Mouse (Mus musculus) CH12.LX (cell line): ENCODE results near the gene Ppp1r16b. TPM values are rescaled to one million over a fixed set of nuclear protein-coding genes. Genes with fewer than 3 reads are reported as not detected.
A peak's percentile ranks its signal among the peaks of the same experiment; 100 is the strongest.

Source experiments
- DNase-seq: peaks from one replicate; pipeline ENCODE4 v3.0.0-alpha.2; 2013; ENCODE audit errors: extremely low read depth
- H3K27ac ChIP-seq: 2 replicates; pipeline ENCODE4 v1.5.1; 2012; ENCODE audit warnings: low read depth, mild to moderate bottlenecking, control low read depth, moderate library complexity; ENCODE audit not compliant: insufficient read depth
- H3K27me3 ChIP-seq: replicated peaks from 2 replicates; pipeline ENCODE3; 2012; ENCODE audit warnings: inconsistent platforms
- H3K36me3 ChIP-seq, 2 experiments: replicated peaks in 1 of 2; 2 replicates each; pipeline versions ENCODE3 to v1.6.1; 2012; ENCODE audit warnings: inconsistent platforms in 1 of 2, low read length in 1 of 2, mild to moderate bottlenecking in 1 of 2, mixed read lengths in 1 of 2, moderate library complexity in 1 of 2; ENCODE audit not compliant: control insufficient read depth in 1 of 2, insufficient read depth in 1 of 2
- H3K4me1 ChIP-seq, 2 experiments: 2 replicates each; pipeline ENCODE4 v1.6.1; 2012; ENCODE audit warnings: inconsistent platforms in 1 of 2, moderate library complexity in 1 of 2; ENCODE audit not compliant: insufficient read depth in 2 of 2, control insufficient read depth in 1 of 2
- H3K4me2 ChIP-seq: 2 replicates; pipeline ENCODE4 v1.6.1; 2012; ENCODE audit warnings: low read depth, mild to moderate bottlenecking, control low read depth; ENCODE audit not compliant: poor library complexity, insufficient read depth, severe bottlenecking
- H3K4me3 ChIP-seq, 3 experiments: fragments of 150-350 bp in 1 of 3; sonication (generic) in 1 of 3; replicated peaks in 1 of 3; 2 replicates each; pipeline versions ENCODE3 to v1.5.1; 2011 to 2012; ENCODE audit warnings: low read depth in 2 of 3, low read length in 2 of 3, mild to moderate bottlenecking in 2 of 3, moderate library complexity in 2 of 3, control low read depth in 1 of 3, improper control_type of control experiment in 1 of 3, inconsistent platforms in 1 of 3, mixed read lengths in 1 of 3; ENCODE audit not compliant: poor library complexity in 1 of 3
- H3K79me2 ChIP-seq: replicated peaks from 2 replicates; pipeline ENCODE4 v1.6.1; 2012; ENCODE audit warnings: mild to moderate bottlenecking, moderate library complexity; ENCODE audit not compliant: control insufficient read depth, poor library complexity, insufficient read depth, severe bottlenecking; ENCODE audit errors: extremely low read depth
- H3K9ac ChIP-seq: 2 replicates; pipeline ENCODE4 v1.6.1; 2012; ENCODE audit warnings: low read depth, mild to moderate bottlenecking, control low read depth, moderate library complexity; ENCODE audit not compliant: insufficient read depth
- H3K9me3 ChIP-seq: replicated peaks from 2 replicates; pipeline ENCODE3; 2012; ENCODE audit warnings: low read length, inconsistent platforms, mixed read lengths
- BHLHE40 ChIP-seq: IDR thresholded peaks from 2 replicates; pipeline ENCODE4 v1.6.1; 2011; ENCODE audit warnings: mild to moderate bottlenecking, low read depth, low read length, improper control_type of control experiment
- CHD1 ChIP-seq: IDR thresholded peaks from 2 replicates; pipeline ENCODE4 v1.6.1; 2012; ENCODE audit warnings: low read depth, low read length, improper control_type of control experiment, inconsistent platforms
- CHD2 ChIP-seq: IDR thresholded peaks from 2 replicates; pipeline ENCODE4 v1.6.1; 2011; ENCODE audit warnings: low read length, improper control_type of control experiment
- CTCF ChIP-seq, 2 experiments: IDR thresholded peaks in 1 of 2; conservative IDR thresholded peaks in 1 of 2; 2 replicates each; pipeline ENCODE4 v1.5.1; 2011 to 2012; ENCODE audit warnings: low read depth in 2 of 2, low read length in 2 of 2, improper control_type of control experiment in 1 of 2, inconsistent platforms in 1 of 2, mild to moderate bottlenecking in 1 of 2, moderate library complexity in 1 of 2
- E2F4 ChIP-seq: IDR thresholded peaks from 2 replicates; pipeline ENCODE4 v1.6.1; 2011; ENCODE audit warnings: low read depth, low read length, improper control_type of control experiment; ENCODE audit not compliant: insufficient replicate concordance
- ELF1 ChIP-seq: IDR thresholded peaks from 2 replicates; pipeline ENCODE4 v1.6.1; 2014; ENCODE audit warnings: low read depth, mild to moderate bottlenecking, inconsistent platforms, low read length, improper control_type of control experiment
- EP300 ChIP-seq: IDR thresholded peaks from 2 replicates; pipeline ENCODE4 v1.6.1; 2011; ENCODE audit warnings: low read length, improper control_type of control experiment
- GABPA ChIP-seq: IDR thresholded peaks from 2 replicates; pipeline ENCODE4 v1.6.1; 2012; ENCODE audit warnings: low read depth, low read length, improper control_type of control experiment, inconsistent platforms; ENCODE audit not compliant: insufficient replicate concordance
- HCFC1 ChIP-seq: IDR thresholded peaks from 2 replicates; pipeline ENCODE4 v1.6.1; 2012; ENCODE audit warnings: low read depth, mild to moderate bottlenecking, inconsistent platforms, low read length, improper control_type of control experiment
- IRF4 ChIP-seq: IDR thresholded peaks from 2 replicates; pipeline ENCODE4 v1.6.1; 2014; ENCODE audit warnings: low read depth, mild to moderate bottlenecking, inconsistent platforms, low read length, improper control_type of control experiment
- JUN ChIP-seq: IDR thresholded peaks from 2 replicates; pipeline ENCODE4 v1.6.1; 2011; ENCODE audit warnings: low read depth, mild to moderate bottlenecking, low read length, improper control_type of control experiment, moderate library complexity; ENCODE audit not compliant: insufficient read depth
- KAT2A ChIP-seq: IDR thresholded peaks from 2 replicates; pipeline ENCODE4 v1.6.1; 2012; ENCODE audit warnings: low read length, improper control_type of control experiment, inconsistent platforms; ENCODE audit not compliant: insufficient replicate concordance
- MAZ ChIP-seq: IDR thresholded peaks from 2 replicates; pipeline ENCODE4 v1.6.1; 2012; ENCODE audit warnings: low read depth, mild to moderate bottlenecking, inconsistent platforms, low read length, improper control_type of control experiment, moderate library complexity
- MEF2A ChIP-seq: IDR thresholded peaks from 2 replicates; pipeline ENCODE4 v1.6.1; 2014; ENCODE audit warnings: low read depth, mild to moderate bottlenecking, inconsistent platforms, low read length, improper control_type of control experiment, borderline replicate concordance
- MYC ChIP-seq: IDR thresholded peaks from 2 replicates; pipeline ENCODE4 v1.6.1; 2011; ENCODE audit warnings: low read depth, mild to moderate bottlenecking, improper control_type of control experiment, low read length
- NELFE ChIP-seq: IDR thresholded peaks from 2 replicates; pipeline ENCODE4 v1.6.1; 2011; ENCODE audit warnings: low read depth, low read length, improper control_type of control experiment
- NRF1 ChIP-seq: IDR thresholded peaks from 2 replicates; pipeline ENCODE4 v1.6.1; 2014; ENCODE audit warnings: low read depth, mild to moderate bottlenecking, inconsistent platforms, low read length, improper control_type of control experiment, moderate library complexity
- PAX5 ChIP-seq: IDR thresholded peaks from 2 replicates; pipeline ENCODE4 v1.6.1; 2012; ENCODE audit warnings: low read length, inconsistent platforms, mixed read lengths
- POLR2A ChIP-seq: IDR thresholded peaks from 2 replicates; pipeline ENCODE4 v1.6.1; 2011; ENCODE audit warnings: low read depth, mild to moderate bottlenecking, improper control_type of control experiment, low read length
- POLR2AphosphoS2 ChIP-seq: IDR thresholded peaks from 2 replicates; pipeline ENCODE4 v1.6.1; 2011; ENCODE audit warnings: low read depth, low read length, improper control_type of control experiment
- RAD21 ChIP-seq: IDR thresholded peaks from 2 replicates; pipeline ENCODE4 v1.6.1; 2011; ENCODE audit warnings: low read depth, mild to moderate bottlenecking, low read length, improper control_type of control experiment, moderate library complexity
- TBP ChIP-seq: conservative IDR thresholded peaks from 2 replicates; pipeline ENCODE4 v1.6.1; 2011; ENCODE audit warnings: low read depth, low read length, improper control_type of control experiment
- TCF12 ChIP-seq: IDR thresholded peaks from 2 replicates; pipeline ENCODE4 v1.6.1; 2014; ENCODE audit warnings: low read depth, mild to moderate bottlenecking, inconsistent platforms, low read length, improper control_type of control experiment
- UBTF ChIP-seq: IDR thresholded peaks from 2 replicates; pipeline ENCODE4 v1.6.1; 2012; ENCODE audit warnings: low read depth, mild to moderate bottlenecking, inconsistent platforms, low read length, improper control_type of control experiment, moderate library complexity
- USF1 ChIP-seq: IDR thresholded peaks from 2 replicates; pipeline ENCODE4 v1.6.1; 2014; ENCODE audit warnings: low read depth, mild to moderate bottlenecking, inconsistent platforms, low read length, improper control_type of control experiment
- USF2 ChIP-seq: conservative IDR thresholded peaks from 2 replicates; pipeline ENCODE4 v1.6.1; 2011; ENCODE audit warnings: low read depth, low read length, improper control_type of control experiment
- ZC3H11A ChIP-seq: IDR thresholded peaks from 2 replicates; pipeline ENCODE4 v1.6.1; 2012; ENCODE audit warnings: low read depth, mild to moderate bottlenecking, inconsistent platforms, low read length, improper control_type of control experiment
- ZKSCAN1 ChIP-seq: IDR thresholded peaks from 2 replicates; pipeline ENCODE4 v1.6.1; 2012; ENCODE audit warnings: low read depth, inconsistent platforms, low read length, improper control_type of control experiment, borderline replicate concordance
- ZMIZ1 ChIP-seq: IDR thresholded peaks from 2 replicates; pipeline ENCODE4 v1.6.1; 2012; ENCODE audit warnings: low read depth, mild to moderate bottlenecking, inconsistent platforms, low read length, improper control_type of control experiment
- ZNF384 ChIP-seq: IDR thresholded peaks from 2 replicates; pipeline ENCODE4 v1.6.1; 2012; ENCODE audit warnings: low read depth, low read length, improper control_type of control experiment, inconsistent platforms
- dilution Hi-C: fragments of 300-500 bp; cut with MboI; formaldehyde crosslinking; loops from 2 replicates; pipeline ENCODE4 v1.14.3; 2020; ENCODE audit warnings: low sequenced_read_pairs; ENCODE audit not compliant: extremely low pct_unique_long_range_greater_than_20kb, extremely low pct_ligation_motif_present
- in situ Hi-C: fragments of 300-500 bp; cut with MboI; formaldehyde crosslinking; loops from 3 replicates; pipeline ENCODE4 v1.14.3; 2019; ENCODE audit warnings: low sequenced_read_pairs, low pct_ligation_motif_present, low pct_unique_long_range_greater_than_20kb, mixed read lengths
- polyA plus RNA-seq: library from polyadenylated mRNA; unstranded; fragments of >175 nt; gene quantifications from 2 replicates; pipeline ENCODE4 v1.2.1, GENCODE M21; 2012; ENCODE audit warnings: low read depth; ENCODE audit not compliant: insufficient read length
- total RNA-seq, 2 experiments: library from RNA; depleted of rRNA; stranded (reverse); fragments of 300-350 nt in 1 of 2; fragments of >200 nt in 1 of 2; gene quantifications; 2 replicates each; pipeline ENCODE4 v1.2.3; 2012 to 2014

Ppp1r16b gene
- total and polyA plus RNA-seq, 3 experiments, result 37.7 to 55.7 (median 52.0) TPM

GRCm38 (mm10) chr2:158616790-158617189 is 48.4 kb upstream of the Ppp1r16b start:
- dilution Hi-C loops, result no loop called here
- Histone ChIP-seq H3K27me3 (peaks cover 47% of the 10 kb centered on the region), H3K4me2 (no peak overlapping the region)

GRCm38 (mm10) chr2:158624718-158625222 is 40.4 kb upstream of the Ppp1r16b start, which contains the start of gene Actr5:
Actr5 (plus strand) TSS chr2:158624888.
- H3K4me1 ChIP-seq, result peaks cover 4 to 17% of the 10 kb centered on the region in 2 experiments
- peak; percentile 97 for DNase-seq
- peak within 1 kb of the TSS; percentile 91 for H3K9ac ChIP-seq
- H3K36me3 ChIP-seq, result peaks cover 16 to 35% of the 10 kb centered on the region in 2 experiments
- H3K4me3 ChIP-seq, result peak within 1 kb of the TSS; percentile 80 to 96 (median 84)
- in situ Hi-C loops (loop anchor here (5.0 to 25.0 kb wide), 3 partner anchors 77 to 262 kb away; no protein-coding TSS in a partner anchor), dilution Hi-C loops (no loop called here)
- peaks cover 17% of the 10 kb centered on the region for H3K27me3 ChIP-seq
- H3K9me3 ChIP-seq, result no peaks in the 10 kb centered on the region
- peak within 1 kb of the TSS; percentile 43 for H3K27ac ChIP-seq
- peak within 1 kb of the TSS; percentile 46; the same call in 1 of the 2 replicates for H3K4me2 ChIP-seq
- H3K79me2 ChIP-seq, result peaks cover 18% of the 10 kb centered on the region
- TF ChIP-seq RAD21, result no peak
- no peak for TF ChIP-seq EP300
- TF ChIP-seq GABPA, result no peak
- no peak for TF ChIP-seq NELFE
- TF ChIP-seq MEF2A, result no peak
- TF ChIP-seq ELF1, result peak; percentile 52
- TF ChIP-seq MYC, result no peak
- TF ChIP-seq E2F4, result no peak
- no peak for TF ChIP-seq BHLHE40
- peak; percentile 83 for TF ChIP-seq TBP
- TF ChIP-seq ZNF384, result no peak
- TF ChIP-seq UBTF, result no peak
- TF ChIP-seq KAT2A, result no peak
- no peak for TF ChIP-seq USF2
- peak; percentile 82 for TF ChIP-seq POLR2A
- no peak for TF ChIP-seq ZC3H11A
- no peak for TF ChIP-seq POLR2AphosphoS2
- TF ChIP-seq CHD1, result no peak
- TF ChIP-seq MAZ, result no peak
- no peak for TF ChIP-seq PAX5
- peak; percentile 9; the same call in 1 of the 2 replicates for TF ChIP-seq NRF1
- TF ChIP-seq ZKSCAN1, result no peak
- no peak for TF ChIP-seq CHD2
- no peak for TF ChIP-seq IRF4
- TF ChIP-seq JUN, result no peak
- peak; percentile 47 for TF ChIP-seq HCFC1
- no peak for TF ChIP-seq ZMIZ1
- no peak for TF ChIP-seq USF1

More at GRCm38 (mm10) chr2:158616790-158617189, 48.4 kb upstream of the Ppp1r16b start:
- DNase-seq, result no peak
- no peaks in the 10 kb centered on the region for H3K79me2 ChIP-seq
- H3K27ac ChIP-seq, result no peak overlapping the region
- H3K9me3 ChIP-seq, result peaks cover 7% of the 10 kb centered on the region
- in situ Hi-C loops, result no loop called here
- no peak overlapping the region for H3K9ac ChIP-seq
- TF ChIP-seq BHLHE40 (no peak), POLR2A (no peak), MEF2A (no peak), CHD1 (no peak), UBTF (no peak), CTCF (conservative IDR thresholded peaks at IDR 0.05 in 1 of 2, IDR thresholded peaks at IDR 0.05 in 1 of 2; ENCODE audit: low read depth in 2 of 2, low read length in 2 of 2) (no peak), GABPA (no peak), MYC (no peak), TCF12 (no peak), ZNF384 (no peak), USF2 (no peak), ZMIZ1 (no peak), ZKSCAN1 (no peak)
- TF ChIP-seq, all 38 proteins: peak for 0
- Histone ChIP-seq H3K36me3 (no peaks in the 10 kb centered on the region), H3K4me3 (no peak overlapping the region), H3K4me1 (no peaks in the 10 kb centered on the region)
